Mouse (Mus musculus) cerebellum, postnatal 10 days (tissue): Measurements from ENCODE around the gene Sh3pxd2a.
A peak's percentile ranks its signal among the peaks of the same experiment; 100 is the strongest.

Experiments
- DNase-seq, 2 experiments: peaks; one replicate each; pipeline ENCODE4 v3.0.0; 2021; ENCODE audit warnings: mixed read lengths in 2 of 2

Sh3pxd2a gene

GRCm38 (mm10) chr19:47263621-47264020 is 200.6 kb downstream of the Sh3pxd2a start:
- no peak for DNase-seq

- no peak for DNase-seq
Observed at GRCm38 (mm10) chr19:47261196-47261595, 203.0 kb downstream of the Sh3pxd2a start.

GRCm38 (mm10) chr19:47259581-47259980 is 204.6 kb downstream of the Sh3pxd2a start:
- DNase-seq = peak; percentile 66 to 75

- no peak for DNase-seq
Observed at GRCm38 (mm10) chr19:47255919-47256318, 208.3 kb downstream of the Sh3pxd2a start.

- no peak for DNase-seq
Observed at GRCm38 (mm10) chr19:47255036-47255435, 209.2 kb downstream of the Sh3pxd2a start.

GRCm38 (mm10) chr19:47253053-47253628 is 211.1 kb downstream of the Sh3pxd2a start:
- peak; percentile 59 to 68 for DNase-seq

GRCm38 (mm10) chr19:47250931-47251330 is 213.3 kb downstream of the Sh3pxd2a start:
- DNase-seq = peak; percentile 69 to 73

GRCm38 (mm10) chr19:47248906-47249568 is 215.2 kb downstream of the Sh3pxd2a start:
- DNase-seq = no peak

GRCm38 (mm10) chr19:47248296-47248695 is 215.9 kb downstream of the Sh3pxd2a start:
- no peak for DNase-seq

GRCm38 (mm10) chr19:47247791-47248190 is 216.4 kb downstream of the Sh3pxd2a start:
- no peak for DNase-seq

- peak in 1 of 2 experiments; percentile 54 for DNase-seq
Observed at GRCm38 (mm10) chr19:47245512-47245911, 218.7 kb downstream of the Sh3pxd2a start.

- DNase-seq = no peak
Observed at GRCm38 (mm10) chr19:47242227-47242626, 222.0 kb downstream of the Sh3pxd2a start.

- DNase-seq = no peak
Observed at GRCm38 (mm10) chr19:47240957-47241356, 223.2 kb downstream of the Sh3pxd2a start.

- DNase-seq = no peak
Observed at GRCm38 (mm10) chr19:47240076-47240475, 224.1 kb downstream of the Sh3pxd2a start.

- no peak for DNase-seq
Observed at GRCm38 (mm10) chr19:47233087-47233486, 231.1 kb downstream of the Sh3pxd2a start.

GRCm38 (mm10) chr19:47232077-47232865 is 231.9 kb downstream of the Sh3pxd2a start:
- no peak for DNase-seq

- no peak for DNase-seq
Observed at GRCm38 (mm10) chr19:47231389-47231788, 232.8 kb downstream of the Sh3pxd2a start.

- no peak for DNase-seq
Observed at GRCm38 (mm10) chr19:47230682-47231081, 233.5 kb downstream of the Sh3pxd2a start.

GRCm38 (mm10) chr19:47230082-47230481 is 234.1 kb downstream of the Sh3pxd2a start:
- DNase-seq = no peak

- DNase-seq = peak; percentile 63 to 68
Observed at GRCm38 (mm10) chr19:47229461-47229860, 234.7 kb downstream of the Sh3pxd2a start.

GRCm38 (mm10) chr19:47228725-47229252 is 235.4 kb downstream of the Sh3pxd2a start:
- peak; percentile 75 to 80 for DNase-seq

GRCm38 (mm10) chr19:47225791-47226190 is 238.4 kb downstream of the Sh3pxd2a start:
- DNase-seq = no peak

GRCm38 (mm10) chr19:47224743-47225142 is 239.5 kb downstream of the Sh3pxd2a start:
- DNase-seq = no peak
